Mouse (Mus musculus) left cerebral cortex, postnatal 25 days (tissue): ENCODE measurements around the gene Obsl1. TPM values are rescaled to one million over a fixed set of nuclear protein-coding genes. Genes with fewer than 3 reads are reported as not detected.

Source experiments
- DNase-seq, 2 experiments: peaks; one replicate each; pipeline ENCODE4 v3.0.0; 2022; ENCODE audit warnings: low spot score in 2 of 2, mixed read lengths in 1 of 2
- intact Hi-C: fragments of 180-260 bp; cut with DNase I; formaldehyde crosslinking; loops from one replicate; pipeline ENCODE4 v1.15.1; 2025
- total RNA-seq, 2 experiments: library from RNA; stranded (reverse); gene quantifications; 2 replicates each; pipeline ENCODE4 v1.2.3; 2021

The Obsl1 gene
- total RNA-seq, 2 experiments from 2014 or later, result 28.6 to 29.0 TPM

- intact Hi-C loops, result loop anchor here (2.0 kb wide), 1 partner anchor 22 kb away; no protein-coding TSS in a partner anchor
- peak; percentile 52 to 81 for DNase-seq
Observed at GRCm38 (mm10) chr1:75445141-75445701, 61.0 kb downstream of the Obsl1 start.

GRCm38 (mm10) chr1:75444208-75444607 is 62.0 kb downstream of the Obsl1 start:
- DNase-seq, result no peak
- intact Hi-C loops, result loop anchor here (1.0 to 2.0 kb wide), 2 partner anchors 8 to 23 kb away; no protein-coding TSS in a partner anchor

- intact Hi-C loops, result loop anchor here (1.0 to 2.0 kb wide), 2 partner anchors 7 to 23 kb away; no protein-coding TSS in a partner anchor
- DNase-seq, result no peak
Observed at GRCm38 (mm10) chr1:75443247-75444024, 62.8 kb downstream of the Obsl1 start.

- intact Hi-C loops, result no loop called here
- no peak for DNase-seq
Observed at GRCm38 (mm10) chr1:75442811-75443210, 63.4 kb downstream of the Obsl1 start.

- no peak for DNase-seq
- intact Hi-C loops, result no loop called here
Observed at GRCm38 (mm10) chr1:75442171-75442570, 64.1 kb downstream of the Obsl1 start.

- intact Hi-C loops, result no loop called here
- no peak for DNase-seq
Observed at GRCm38 (mm10) chr1:75441471-75441996, 64.7 kb downstream of the Obsl1 start.

- intact Hi-C loops, result no loop called here
- DNase-seq, result no peak
Observed at GRCm38 (mm10) chr1:75440661-75441060, 65.6 kb downstream of the Obsl1 start.

- DNase-seq, result no peak
- intact Hi-C loops, result no loop called here
Observed at GRCm38 (mm10) chr1:75438782-75439181, 67.5 kb downstream of the Obsl1 start.

- intact Hi-C loops, result loop anchor here (1.0 kb wide), 1 partner anchor 9 kb away; no protein-coding TSS in a partner anchor
- peak; percentile 78 to 91 for DNase-seq
Observed at GRCm38 (mm10) chr1:75435475-75436328, 70.5 kb downstream of the Obsl1 start, which contains the start of gene Gmppa. Gmppa (plus strand) TSS chr1:75435930.

Other genes with a start within 250 kb of the Obsl1 start
- 100 to 1,000 TPM; 491 to 494 TPM for gene Ptprn, start 241.9 kb downstream of the Obsl1 start, total RNA-seq
- gene Resp18, start 228.0 kb downstream of the Obsl1 start, total RNA-seq, result 100 to 1,000 TPM; 115 to 126 TPM
- 10 to 100 TPM; 48.9 to 52.5 TPM for gene Dnpep, start 188.5 kb downstream of the Obsl1 start, total RNA-seq
- gene Des, start 146.1 kb downstream of the Obsl1 start, total RNA-seq, result 1 to 10 TPM in 1 of 2 experiments, under 1 TPM in 1; 0.99 to 1.1 TPM
- 100 to 1,000 TPM; 192 to 208 TPM for gene Speg, start 131.2 kb downstream of the Obsl1 start, total RNA-seq
- 10 to 100 TPM; 58.8 to 61.0 TPM for gene Gmppa, start 70.5 kb downstream of the Obsl1 start, total RNA-seq
- 10 to 100 TPM; 10.4 to 20.6 TPM for gene Asic4, start 56.0 kb downstream of the Obsl1 start, total RNA-seq
- 10 to 100 TPM; 82.1 to 82.4 TPM for gene Chpf, start 27.1 kb downstream of the Obsl1 start, total RNA-seq
- gene Tmem198, start 26.9 kb downstream of the Obsl1 start, total RNA-seq, result 100 to 1,000 TPM in 1 of 2 experiments, 10 to 100 TPM in 1; 92.9 to 111 TPM
- gene Inha, start 625 bp upstream of the Obsl1 start, total RNA-seq, result 10 to 100 TPM; 23.2 to 26.9 TPM
- gene Stk11ip, start 15.1 kb upstream of the Obsl1 start, total RNA-seq, result 10 to 100 TPM; 35.3 to 36.7 TPM
- gene Slc4a3, start 39.8 kb upstream of the Obsl1 start, total RNA-seq, result 100 to 1,000 TPM; 171 to 180 TPM